Mouse (Mus musculus) bone marrow macrophage, adult 2 months (primary cell): ENCODE measurements at regions not wholly inside any gene's neighbourhood (a gene's known extent, or its start where the extent isn't known, plus 50 kb on each side); places are given as distances from the start of the nearest gene placed in this dataset.

Experiments used
- CTCF ChIP-seq: IDR thresholded peaks from 2 replicates; pipeline ENCODE4 v1.5.1; 2012; ENCODE audit warnings: low read depth, mild to moderate bottlenecking, low read length, moderate library complexity
- POLR2A ChIP-seq: IDR thresholded peaks from 2 replicates; pipeline ENCODE4 v1.6.1; 2012; ENCODE audit warnings: mild to moderate bottlenecking, low read depth, low read length, borderline replicate concordance

DNA sequence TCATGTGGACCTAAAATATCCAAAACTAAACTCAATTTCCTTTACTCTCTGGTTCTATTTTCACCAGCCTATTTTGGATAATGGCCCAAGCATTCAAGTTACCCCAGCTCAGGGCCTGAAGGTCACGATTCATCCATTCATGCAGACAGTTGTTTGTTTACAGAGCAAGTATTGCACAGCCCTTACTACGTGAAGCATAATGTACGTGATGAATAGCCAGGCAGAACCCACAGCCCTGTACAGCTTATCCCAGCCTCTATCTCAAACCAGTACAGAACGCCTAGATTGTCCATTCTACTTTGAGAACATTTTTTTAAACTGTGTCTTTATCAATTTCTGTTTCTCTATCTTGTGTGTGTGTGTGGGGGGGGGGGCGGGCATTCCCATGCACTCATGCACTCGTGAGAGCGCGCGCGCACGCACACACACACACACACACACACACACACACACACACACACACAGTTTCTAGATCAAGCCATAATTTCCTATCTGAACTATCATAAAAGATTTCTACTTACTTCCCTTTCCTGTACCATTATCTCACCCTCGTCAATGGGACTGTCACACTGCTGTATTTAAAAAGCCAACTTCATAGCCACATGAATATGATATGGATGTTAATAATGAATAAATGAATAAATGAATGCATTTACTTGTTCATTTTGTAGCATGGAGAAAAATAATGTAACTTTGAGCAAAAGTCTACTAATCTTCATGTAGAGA, 180.3 kb upstream of the Bmp2 start:
- TF ChIP-seq POLR2A (no peak), CTCF (no peak)
